Mouse (Mus musculus) layer of hippocampus, postnatal 14 days (tissue): ENCODE measurements around the gene Cbx8. TPM values are rescaled to one million over a fixed set of nuclear protein-coding genes. Genes with fewer than 3 reads are reported as not detected.
A peak's percentile ranks its signal among the peaks of the same experiment; 100 is the strongest.

Experiments
- DNase-seq, 2 experiments: peaks; one replicate each; pipeline ENCODE4 v3.0.0; 2021 to 2022; ENCODE audit warnings: low spot score in 2 of 2, mixed read lengths in 1 of 2
- total RNA-seq, 2 experiments: library from RNA; stranded (reverse); gene quantifications; 2 replicates each; pipeline ENCODE4 v1.2.3; 2021

Cbx8 gene
- total RNA-seq, 2 experiments from 2014 or later: 15.0 to 15.2 TPM

GRCm38 (mm10) chr11:118998540-118999265 lies 42.1 kb downstream of the Cbx8 start:
- DNase-seq: peak; percentile 89 to 90

GRCm38 (mm10) chr11:118997182-118997581 lies 43.6 kb downstream of the Cbx8 start:
- no peak for DNase-seq

- no peak for DNase-seq
These were observed 45.3 kb downstream of the Cbx8 start for GRCm38 (mm10) chr11:118995448-118995847.

- DNase-seq: no peak
These were observed 48.0 kb downstream of the Cbx8 start for GRCm38 (mm10) chr11:118992781-118993180.

GRCm38 (mm10) chr11:118987999-118988398 lies 52.8 kb downstream of the Cbx8 start, which contains the start of gene Enpp7:
Gene Enpp7 (plus strand): TSS chr11:118988188.
- no peak for DNase-seq

Other genes with a start within 250 kb of the Cbx8 start
- 100 to 1,000 TPM; 224 to 233 TPM for gene Rbfox3, start 129.4 kb downstream of the Cbx8 start, total RNA-seq
- not detected for gene Enpp7, start 52.8 kb downstream of the Cbx8 start, total RNA-seq
- 1 to 10 TPM; 3.6 to 4.2 TPM for gene Cbx2, start 18.0 kb downstream of the Cbx8 start, total RNA-seq
- 10 to 100 TPM; 59.1 to 59.4 TPM for gene Cbx4, start 45.3 kb upstream of the Cbx8 start, total RNA-seq
- 10 to 100 TPM; 79.7 to 81.0 TPM for gene Tbc1d16, start 187.5 kb upstream of the Cbx8 start, total RNA-seq
- gene Ccdc40, start 187.6 kb upstream of the Cbx8 start, total RNA-seq: 1 to 10 TPM; 3.3 to 5.1 TPM
- 100 to 1,000 TPM; 178 to 184 TPM for gene Gaa, start 226.9 kb upstream of the Cbx8 start, total RNA-seq